Mouse (Mus musculus) brown adipose tissue, adult 24 weeks (tissue): ENCODE measurements around the gene Dhx34. TPM values are rescaled to one million over a fixed set of nuclear protein-coding genes. Genes with fewer than 3 reads are reported as not detected.
A peak's percentile ranks its signal among the peaks of the same experiment; 100 is the strongest.

Experiments
- H3K27ac ChIP-seq: fragments of 200-500 bp; replicated peaks from 2 replicates; pipeline ENCODE4 v1.5.1; 2012; ENCODE audit warnings: low read depth, mild to moderate bottlenecking, low read length
- H3K4me1 ChIP-seq: fragments of 200-500 bp; 2 replicates; pipeline ENCODE4 v1.6.1; 2012; ENCODE audit warnings: low read length, mixed read lengths; ENCODE audit not compliant: control insufficient read depth, insufficient read depth, insufficient read length
- H3K4me3 ChIP-seq: fragments of 200-500 bp; 2 replicates; pipeline ENCODE4 v1.5.1; 2012; ENCODE audit warnings: low read depth, mild to moderate bottlenecking, low read length, moderate library complexity; ENCODE audit not compliant: insufficient read depth
- polyA plus RNA-seq: library from polyadenylated mRNA; stranded (reverse); fragments of >200 nt; gene quantifications from 2 replicates; pipeline ENCODE4 v1.2.4, GENCODE M21; 2012; ENCODE audit not compliant: missing spikeins, insufficient read depth, insufficient read length

Gene Dhx34
- polyA plus RNA-seq, 1 experiment: 8.3 TPM

GRCm38 (mm10) chr7:16198540-16198939 lies 23.3 kb downstream of the Dhx34 start:
- no peak overlapping the region for H3K27ac ChIP-seq
- no peaks in the 10 kb centered on the region; the same call in 1 of the 2 replicates for H3K4me1 ChIP-seq
- H3K4me3 ChIP-seq: no peak overlapping the region

GRCm38 (mm10) chr7:16197166-16197565 lies 24.7 kb downstream of the Dhx34 start:
- Histone ChIP-seq H3K4me3 (no peak overlapping the region), H3K27ac (no peak overlapping the region), H3K4me1 (no peaks in the 10 kb centered on the region)

- no peak overlapping the region for H3K27ac ChIP-seq
- no peak overlapping the region for H3K4me3 ChIP-seq
- no peaks in the 10 kb centered on the region for H3K4me1 ChIP-seq
Measured at GRCm38 (mm10) chr7:16196616-16197015, 25.2 kb downstream of the Dhx34 start.

- H3K4me1 ChIP-seq: no peaks in the 10 kb centered on the region
- H3K4me3 ChIP-seq: no peak overlapping the region
- H3K27ac ChIP-seq: no peak overlapping the region
Measured at GRCm38 (mm10) chr7:16193702-16194101, 28.1 kb downstream of the Dhx34 start.

- Histone ChIP-seq H3K4me1 (no peaks in the 10 kb centered on the region), H3K27ac (no peak overlapping the region), H3K4me3 (no peak overlapping the region)
Measured at GRCm38 (mm10) chr7:16192315-16192714, 29.5 kb downstream of the Dhx34 start.

- Histone ChIP-seq H3K4me3 (no peak overlapping the region), H3K27ac (no peak overlapping the region), H3K4me1 (no peaks in the 10 kb centered on the region)
Measured at GRCm38 (mm10) chr7:16187494-16187893, 34.3 kb downstream of the Dhx34 start.

GRCm38 (mm10) chr7:16183663-16184062 lies 38.2 kb downstream of the Dhx34 start:
- Histone ChIP-seq H3K4me1 (no peaks in the 10 kb centered on the region), H3K27ac (no peak overlapping the region), H3K4me3 (no peak overlapping the region)

GRCm38 (mm10) chr7:16178114-16178513 lies 43.7 kb downstream of the Dhx34 start:
- no peak overlapping the region for H3K4me3 ChIP-seq
- no peaks in the 10 kb centered on the region for H3K4me1 ChIP-seq

GRCm38 (mm10) chr7:16175542-16175931 lies 46.3 kb downstream of the Dhx34 start:
- peak overlapping the region; percentile 71 for H3K4me3 ChIP-seq
- no peaks in the 10 kb centered on the region for H3K4me1 ChIP-seq
- no peak overlapping the region for H3K27ac ChIP-seq

More at GRCm38 (mm10) chr7:16178114-16178513, 43.7 kb downstream of the Dhx34 start:
- no peak overlapping the region for H3K27ac ChIP-seq

- no peak within 1 kb of the TSS for H3K27ac ChIP-seq
Measured at GRCm38 (mm10) chr7:16174597-16175541, 47.0 kb downstream of the Dhx34 start, which contains the start of gene Meis3. Gene Meis3 (plus strand): TSS chr7:16175090.

GRCm38 (mm10) chr7:16173146-16173545 lies 48.7 kb downstream of the Dhx34 start:
- Histone ChIP-seq H3K27ac (no peak overlapping the region), H3K4me3 (no peak overlapping the region), H3K4me1 (no peaks in the 10 kb centered on the region)

More at GRCm38 (mm10) chr7:16174597-16175541, 47.0 kb downstream of the Dhx34 start, which contains the start of gene Meis3:
- Histone ChIP-seq H3K4me1 (no peaks in the 10 kb centered on the region), H3K4me3 (peak within 1 kb of the TSS; percentile 71)

- Histone ChIP-seq H3K4me1 (no peaks in the 10 kb centered on the region), H3K27ac (no peak overlapping the region), H3K4me3 (no peak overlapping the region)
Measured at GRCm38 (mm10) chr7:16172586-16173140, 49.2 kb downstream of the Dhx34 start.

GRCm38 (mm10) chr7:16172141-16172581 lies 49.7 kb downstream of the Dhx34 start:
- H3K27ac ChIP-seq: no peak overlapping the region
- H3K4me3 ChIP-seq: no peak overlapping the region
- no peaks in the 10 kb centered on the region for H3K4me1 ChIP-seq

- Histone ChIP-seq H3K4me1 (no peaks in the 10 kb centered on the region), H3K27ac (no peak overlapping the region), H3K4me3 (no peak overlapping the region)
Measured at GRCm38 (mm10) chr7:16162036-16162435, 59.8 kb downstream of the Dhx34 start.

GRCm38 (mm10) chr7:16161302-16161701 lies 60.5 kb downstream of the Dhx34 start:
- Histone ChIP-seq H3K4me1 (no peaks in the 10 kb centered on the region), H3K4me3 (no peak overlapping the region), H3K27ac (no peak overlapping the region)
